Mouse (Mus musculus): Measurements from ENCODE around the gene Ncam1. TPM values are rescaled to one million over a fixed set of nuclear protein-coding genes. Genes with fewer than 3 reads are reported as not detected.

The Ncam1 gene
- polyA plus RNA-seq, 1 experiment, result 0.50 TPM

DNA sequence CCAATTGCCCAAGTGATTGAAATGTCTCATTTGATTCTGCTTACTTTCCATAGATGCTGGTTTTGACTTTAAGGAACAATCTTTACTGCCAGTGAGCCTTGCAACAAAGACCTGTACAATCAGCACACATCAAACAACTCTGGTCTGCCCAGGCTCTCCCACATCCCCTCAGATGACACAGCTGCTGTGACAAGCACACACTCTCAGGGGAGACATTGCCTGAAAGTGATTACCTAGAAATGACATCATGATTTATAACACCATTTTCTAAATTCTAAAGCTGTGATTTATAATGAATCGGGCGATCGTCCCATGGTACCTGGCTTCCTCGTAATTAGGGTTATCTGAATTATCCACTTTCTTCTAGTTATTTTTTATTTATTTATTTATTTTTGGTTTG lies 42.0 kb downstream of the Ncam1 start:
- no peaks in the 10 kb centered on the region for H3K4me1 ChIP-seq (ENCODE audit: control insufficient read depth, insufficient read depth, low read length)
- no peak overlapping the region for H3K4me3 ChIP-seq (ENCODE audit: insufficient read depth, low read length)
- TF ChIP-seq POLR2A (IDR thresholded peaks at IDR 0.05; ENCODE audit: borderline replicate concordance, low read depth, low read length) (no peak), CTCF (IDR thresholded peaks at IDR 0.05; ENCODE audit: low read depth, low read length) (no peak)
- H3K27ac ChIP-seq (ENCODE audit: insufficient read depth, low read depth, low read length), result no peak overlapping the region

DNA sequence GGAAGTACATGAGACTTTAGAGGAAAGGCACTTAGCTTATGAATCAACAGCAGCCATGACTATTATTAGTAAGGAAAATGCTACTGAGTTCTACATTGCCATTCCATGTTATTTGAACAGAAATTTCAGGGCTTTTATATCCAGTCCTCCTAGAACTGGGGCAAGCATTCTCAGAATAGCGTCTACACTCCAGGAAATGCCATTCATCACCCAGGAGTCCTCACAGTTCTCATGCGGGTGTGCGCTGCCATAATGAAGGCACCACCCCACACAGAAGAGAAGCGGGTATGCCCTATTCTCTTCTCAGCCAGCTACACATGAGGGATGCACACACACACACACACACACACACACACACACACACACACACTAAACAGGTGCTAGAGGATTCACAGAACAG lies 43.5 kb downstream of the Ncam1 start:
- Histone ChIP-seq H3K4me3 (ENCODE audit: insufficient read depth, low read length) (no peak overlapping the region), H3K4me1 (ENCODE audit: control insufficient read depth, insufficient read depth, low read length) (no peaks in the 10 kb centered on the region), H3K27ac (ENCODE audit: insufficient read depth, low read depth, low read length) (no peak overlapping the region)
- TF ChIP-seq CTCF (IDR thresholded peaks at IDR 0.05; ENCODE audit: low read depth, low read length), result no peak
- no peak for TF ChIP-seq POLR2A (IDR thresholded peaks at IDR 0.05; ENCODE audit: borderline replicate concordance, low read depth, low read length)

DNA sequence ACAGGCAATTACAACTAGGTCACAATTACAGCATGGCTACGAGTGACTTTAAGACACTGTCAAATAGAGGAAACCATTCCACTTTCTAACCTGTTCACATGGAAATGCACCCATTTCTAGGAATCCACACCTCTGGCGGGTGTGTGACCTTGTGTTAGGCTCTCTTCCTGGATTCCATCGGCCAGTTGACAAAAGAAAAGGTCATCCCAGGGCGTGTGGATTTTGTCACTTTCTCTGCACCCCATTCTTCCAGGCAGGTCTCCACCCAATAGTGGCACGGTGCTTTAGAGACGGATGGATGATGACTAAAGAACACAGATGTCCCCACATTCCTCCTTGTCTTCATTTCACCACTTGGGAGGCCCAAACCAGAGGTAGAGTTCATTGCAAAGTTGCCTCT lies 47.3 kb downstream of the Ncam1 start:
- H3K27ac ChIP-seq (ENCODE audit: insufficient read depth, low read depth, low read length), result no peak overlapping the region

GRCm38 (mm10) chr9:49746176-49746575 lies 52.5 kb downstream of the Ncam1 start:
- TF ChIP-seq POLR2A (IDR thresholded peaks at IDR 0.05; ENCODE audit: borderline replicate concordance, low read depth, low read length) (no peak), CTCF (IDR thresholded peaks at IDR 0.05; ENCODE audit: low read depth, low read length) (no peak)
- Histone ChIP-seq H3K4me3 (ENCODE audit: insufficient read depth, low read length) (no peak overlapping the region), H3K4me1 (ENCODE audit: control insufficient read depth, insufficient read depth, low read length) (no peaks in the 10 kb centered on the region), H3K27ac (ENCODE audit: insufficient read depth, low read depth, low read length) (no peak overlapping the region)

More for the DNA sequence above, 47.3 kb downstream of the Ncam1 start:
- Histone ChIP-seq H3K4me1 (ENCODE audit: control insufficient read depth, insufficient read depth, low read length) (no peaks in the 10 kb centered on the region), H3K4me3 (ENCODE audit: insufficient read depth, low read length) (no peak overlapping the region)
- TF ChIP-seq POLR2A (IDR thresholded peaks at IDR 0.05; ENCODE audit: borderline replicate concordance, low read depth, low read length) (no peak), CTCF (IDR thresholded peaks at IDR 0.05; ENCODE audit: low read depth, low read length) (no peak)

DNA sequence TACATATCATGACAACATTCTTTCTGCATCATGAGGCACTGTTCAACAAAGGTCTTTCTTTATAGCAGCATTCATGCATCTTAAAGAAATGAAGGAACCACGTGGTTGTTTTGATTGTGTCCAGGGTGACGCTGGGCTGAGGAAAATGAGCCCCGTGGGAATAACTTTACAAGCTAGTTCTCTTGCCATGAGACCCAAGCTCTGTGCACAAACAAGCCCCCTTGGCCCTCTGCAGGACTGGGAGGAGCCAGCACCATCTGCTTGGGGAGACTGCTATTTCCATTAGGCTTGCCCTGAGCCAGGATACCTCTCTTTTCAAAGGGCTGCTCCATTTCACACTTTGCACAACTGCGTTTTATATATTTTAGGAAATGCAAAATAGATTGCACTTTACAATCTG lies 53.0 kb downstream of the Ncam1 start:
- H3K27ac ChIP-seq (ENCODE audit: insufficient read depth, low read depth, low read length), result no peak overlapping the region
- no peaks in the 10 kb centered on the region for H3K4me1 ChIP-seq (ENCODE audit: control insufficient read depth, insufficient read depth, low read length)
- H3K4me3 ChIP-seq (ENCODE audit: insufficient read depth, low read length), result no peak overlapping the region
- TF ChIP-seq CTCF (IDR thresholded peaks at IDR 0.05; ENCODE audit: low read depth, low read length) (no peak), POLR2A (IDR thresholded peaks at IDR 0.05; ENCODE audit: borderline replicate concordance, low read depth, low read length) (no peak)

- H3K4me1 ChIP-seq (ENCODE audit: control insufficient read depth, insufficient read depth, low read length), result no peaks in the 10 kb centered on the region
- no peak overlapping the region for H3K27ac ChIP-seq (ENCODE audit: insufficient read depth, low read depth, low read length)
- H3K4me3 ChIP-seq (ENCODE audit: insufficient read depth, low read length), result no peak overlapping the region
- TF ChIP-seq CTCF (IDR thresholded peaks at IDR 0.05; ENCODE audit: low read depth, low read length), result no peak
- no peak for TF ChIP-seq POLR2A (IDR thresholded peaks at IDR 0.05; ENCODE audit: borderline replicate concordance, low read depth, low read length)
Measured at GRCm38 (mm10) chr9:49744286-49744685, 54.4 kb downstream of the Ncam1 start.

GRCm38 (mm10) chr9:49739935-49740334 lies 58.8 kb downstream of the Ncam1 start:
- Histone ChIP-seq H3K4me3 (ENCODE audit: insufficient read depth, low read length) (no peak overlapping the region), H3K27ac (ENCODE audit: insufficient read depth, low read depth, low read length) (no peak overlapping the region), H3K4me1 (ENCODE audit: control insufficient read depth, insufficient read depth, low read length) (no peaks in the 10 kb centered on the region)
- TF ChIP-seq CTCF (IDR thresholded peaks at IDR 0.05; ENCODE audit: low read depth, low read length), result no peak
- TF ChIP-seq POLR2A (IDR thresholded peaks at IDR 0.05; ENCODE audit: borderline replicate concordance, low read depth, low read length), result no peak

DNA sequence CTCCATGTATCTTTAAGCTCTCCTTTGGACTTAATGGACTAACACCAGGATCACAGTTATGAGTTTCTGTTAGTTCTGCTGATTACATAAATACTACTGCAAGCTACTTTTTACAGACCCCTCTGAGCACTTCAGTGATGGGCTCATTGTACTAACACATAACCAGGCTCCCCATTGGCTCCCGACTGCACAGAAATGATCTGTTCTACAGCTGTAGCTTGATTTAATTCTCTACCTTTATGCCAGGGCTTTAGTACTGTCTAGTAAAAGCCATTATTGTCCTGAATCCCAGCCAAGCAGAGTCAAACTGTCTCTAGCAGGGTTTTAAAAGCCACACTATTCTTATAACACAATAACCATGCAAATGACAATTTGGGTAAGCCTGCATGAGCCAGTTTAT lies 60.2 kb downstream of the Ncam1 start:
- H3K4me3 ChIP-seq (ENCODE audit: insufficient read depth, low read length), result no peak overlapping the region
- no peak overlapping the region for H3K27ac ChIP-seq (ENCODE audit: insufficient read depth, low read depth, low read length)
- TF ChIP-seq CTCF (IDR thresholded peaks at IDR 0.05; ENCODE audit: low read depth, low read length) (no peak), POLR2A (IDR thresholded peaks at IDR 0.05; ENCODE audit: borderline replicate concordance, low read depth, low read length) (no peak)
- no peaks in the 10 kb centered on the region for H3K4me1 ChIP-seq (ENCODE audit: control insufficient read depth, insufficient read depth, low read length)

GRCm38 (mm10) chr9:49737166-49737565 lies 61.6 kb downstream of the Ncam1 start:
- no peak overlapping the region for H3K27ac ChIP-seq (ENCODE audit: insufficient read depth, low read depth, low read length)
- TF ChIP-seq CTCF (IDR thresholded peaks at IDR 0.05; ENCODE audit: low read depth, low read length), result no peak
- TF ChIP-seq POLR2A (IDR thresholded peaks at IDR 0.05; ENCODE audit: borderline replicate concordance, low read depth, low read length), result no peak
- no peak overlapping the region for H3K4me3 ChIP-seq (ENCODE audit: insufficient read depth, low read length)
- no peaks in the 10 kb centered on the region for H3K4me1 ChIP-seq (ENCODE audit: control insufficient read depth, insufficient read depth, low read length)

GRCm38 (mm10) chr9:49734348-49735007 lies 64.2 kb downstream of the Ncam1 start:
- no peak overlapping the region for H3K4me3 ChIP-seq (ENCODE audit: insufficient read depth, low read length)
- TF ChIP-seq POLR2A (IDR thresholded peaks at IDR 0.05; ENCODE audit: borderline replicate concordance, low read depth, low read length), result no peak
- TF ChIP-seq CTCF (IDR thresholded peaks at IDR 0.05; ENCODE audit: low read depth, low read length), result no peak
- no peak overlapping the region for H3K27ac ChIP-seq (ENCODE audit: insufficient read depth, low read depth, low read length)
- no peaks in the 10 kb centered on the region for H3K4me1 ChIP-seq (ENCODE audit: control insufficient read depth, insufficient read depth, low read length)

Measured in bone marrow macrophage, adult 2 months (primary cell).